Mouse (Mus musculus) G1E-ER4 (cell line): ENCODE results near the gene Mylk. TPM values are rescaled to one million over a fixed set of nuclear protein-coding genes. Genes with fewer than 3 reads are reported as not detected.

ENCODE experiments used
- GATA1 ChIP-seq: IDR thresholded peaks from one replicate; pipeline ENCODE4 v1.8.0; 2012; ENCODE audit warnings: low read length, inconsistent platforms
- polyA plus RNA-seq: library from polyadenylated mRNA; stranded (reverse); fragments of >175 nt; gene quantifications from 2 replicates; pipeline ENCODE4 v1.2.3, GENCODE M21; 2012

The Mylk gene
- polyA plus RNA-seq, 1 experiment, result 0.12 TPM

GRCm38 (mm10) chr16:34963008-34963407, 218.0 kb downstream of the Mylk start:
- TF ChIP-seq GATA1, result no peak

DNA sequence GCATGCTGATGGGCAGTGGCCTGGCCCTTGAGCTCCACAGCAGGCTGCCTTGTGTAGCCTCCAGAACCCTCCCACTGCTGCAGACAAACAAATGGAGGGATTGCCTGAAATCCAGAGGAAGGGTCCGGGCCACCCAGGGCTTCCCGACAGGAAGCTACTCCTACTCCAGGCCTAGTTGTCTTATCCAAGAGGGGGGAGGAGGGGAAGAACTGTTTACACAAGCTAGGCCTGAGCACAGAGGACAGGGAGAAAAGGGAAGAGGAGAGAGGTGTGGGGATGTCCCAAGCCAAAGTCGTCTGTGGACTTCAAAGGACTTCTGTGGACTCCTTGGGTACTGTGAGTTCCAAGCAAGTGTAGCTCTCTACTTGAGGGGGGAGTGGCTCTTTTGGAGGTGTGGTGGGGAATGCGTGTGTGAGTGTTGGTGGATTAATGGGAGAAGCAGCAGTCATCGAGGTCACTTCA, 221.6 kb downstream of the Mylk start:
- no peak for TF ChIP-seq GATA1

GRCm38 (mm10) chr16:34967120-34967800, 222.2 kb downstream of the Mylk start:
- no peak for TF ChIP-seq GATA1

DNA sequence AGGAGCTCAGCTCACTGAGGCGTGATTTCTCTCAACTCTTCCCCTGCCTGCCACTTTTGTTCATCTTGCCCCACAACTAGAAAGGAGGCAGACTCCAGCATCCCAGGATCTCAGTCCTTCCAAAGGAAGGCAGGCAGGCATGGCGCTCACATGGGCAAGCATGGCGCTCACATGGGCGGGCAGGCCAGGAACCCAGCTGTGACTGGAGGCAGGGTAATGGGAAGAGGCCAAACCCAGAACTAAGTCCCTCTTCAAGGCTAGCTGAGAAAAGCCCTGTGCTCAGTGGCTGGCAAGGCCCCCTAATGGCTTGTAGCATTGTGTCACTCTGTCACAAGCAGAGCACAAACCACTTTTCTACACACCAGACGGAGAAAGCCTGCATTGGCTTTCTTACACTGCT, 223.2 kb downstream of the Mylk start:
- no peak for TF ChIP-seq GATA1

- TF ChIP-seq GATA1, result no peak
Measured at GRCm38 (mm10) chr16:34972471-34972870, 227.5 kb downstream of the Mylk start.

DNA sequence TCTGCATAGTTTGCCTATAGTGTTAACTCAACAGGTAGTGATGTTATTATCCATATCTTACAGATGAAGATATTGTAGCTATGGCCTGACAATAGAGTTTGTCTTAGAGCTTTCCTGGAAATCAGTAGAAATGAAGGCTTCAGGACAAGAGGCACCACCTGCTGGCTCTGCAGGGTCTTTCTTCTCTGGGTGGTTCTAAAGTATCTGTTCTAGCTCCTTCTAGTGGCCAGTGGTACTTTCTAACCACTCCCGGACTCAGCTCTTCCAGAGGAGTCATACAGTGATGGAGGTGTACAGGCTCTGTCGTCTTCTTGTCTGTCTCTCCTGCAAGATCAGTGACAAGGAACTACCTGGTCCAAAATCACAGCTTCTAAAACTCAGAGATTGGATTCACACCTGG, 230.5 kb downstream of the Mylk start:
- no peak for TF ChIP-seq GATA1

DNA sequence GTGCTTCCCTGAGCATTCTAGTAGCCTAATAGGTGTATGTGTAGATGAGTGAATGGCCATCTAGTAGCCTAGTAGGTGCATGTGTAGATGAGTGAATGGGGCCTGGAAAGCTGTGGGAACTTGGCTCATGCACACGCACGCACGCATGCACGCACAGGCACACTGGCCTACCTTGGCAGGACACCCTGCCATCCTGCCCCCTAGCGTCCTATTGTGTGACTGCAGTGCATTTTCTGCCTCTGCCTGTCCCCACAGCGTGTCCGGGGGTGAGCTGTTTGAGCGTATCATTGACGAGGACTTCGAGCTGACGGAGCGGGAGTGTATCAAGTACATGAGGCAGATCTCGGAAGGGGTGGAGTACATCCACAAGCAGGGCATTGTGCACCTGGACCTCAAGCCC, 231.6 kb downstream of the Mylk start:
- TF ChIP-seq GATA1, result no peak

GRCm38 (mm10) chr16:34978018-34978417, 233.0 kb downstream of the Mylk start:
- TF ChIP-seq GATA1, result no peak

DNA sequence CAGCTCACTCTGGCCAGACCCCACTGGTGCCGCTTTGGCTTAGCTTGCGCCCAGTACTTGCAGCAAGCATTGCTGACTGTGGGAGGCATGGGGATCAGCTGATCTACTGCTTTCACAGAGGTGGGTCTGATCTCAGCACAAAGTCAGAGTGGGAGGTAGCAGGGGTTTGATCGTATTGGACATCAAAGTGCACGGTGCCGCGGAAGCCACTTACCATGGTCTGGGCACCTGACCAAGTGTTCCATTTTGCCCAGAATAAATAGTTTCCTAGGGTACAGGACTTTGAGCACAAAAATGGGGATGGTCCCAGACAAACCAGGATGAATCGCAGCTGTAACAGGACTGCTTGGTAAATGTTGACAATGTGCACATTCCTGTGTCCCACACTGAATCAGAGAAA, 236.0 kb downstream of the Mylk start:
- TF ChIP-seq GATA1, result no peak

DNA sequence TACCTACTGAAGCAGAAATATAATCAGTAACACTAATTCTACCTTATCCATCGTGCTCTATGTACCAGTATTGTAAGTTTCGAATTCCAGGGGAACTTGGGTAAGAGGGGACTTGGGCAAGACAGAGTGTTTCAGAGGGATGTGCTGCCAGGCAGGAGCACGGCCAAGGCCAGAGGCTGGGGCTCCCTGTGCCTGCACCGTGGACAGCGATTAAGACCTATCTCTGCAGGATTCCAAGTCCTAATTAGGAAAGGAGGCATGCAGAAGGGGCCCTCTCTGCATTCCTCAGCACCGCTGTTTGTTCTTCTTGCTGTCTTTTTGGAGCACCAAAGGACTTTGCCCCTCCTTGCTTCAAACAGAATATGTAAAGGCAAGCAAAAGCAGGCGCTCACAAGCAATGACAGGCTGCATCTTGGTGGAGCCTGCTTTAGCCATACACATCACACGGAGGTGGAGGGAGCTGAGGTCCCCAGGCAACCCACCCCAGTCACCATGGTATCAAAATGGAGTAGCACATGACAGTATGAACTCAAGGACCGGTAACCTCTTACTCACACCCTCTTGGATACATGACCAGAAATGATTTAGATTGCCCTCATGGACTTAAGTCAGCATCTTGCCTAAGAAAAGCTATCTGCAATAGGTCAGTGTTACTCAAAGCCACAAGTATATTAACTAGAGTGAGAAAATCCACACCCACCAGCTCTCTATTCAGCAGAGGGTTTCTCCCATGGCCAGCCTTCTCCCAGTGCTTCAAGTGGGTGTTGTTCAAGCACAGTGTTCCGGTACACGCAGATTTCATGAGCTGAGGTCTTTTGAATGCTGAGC, 239.4 kb downstream of the Mylk start:
- no peak for TF ChIP-seq GATA1

DNA sequence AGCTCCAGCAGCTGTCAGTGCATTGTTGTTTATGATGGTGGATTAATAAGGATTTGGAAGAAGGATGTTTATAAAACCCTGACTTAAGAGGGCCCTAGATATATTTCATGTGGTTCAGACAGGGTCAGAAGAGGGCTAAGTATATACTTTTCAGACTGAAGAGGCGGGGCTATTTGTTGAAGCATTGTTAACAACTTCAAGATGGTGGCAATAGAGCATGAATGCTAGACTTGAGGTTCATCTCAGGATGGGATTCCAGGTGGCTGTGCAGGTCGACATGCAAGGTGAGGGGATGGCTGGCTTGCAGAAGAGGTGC, 240.0 kb downstream of the Mylk start:
- TF ChIP-seq GATA1, result no peak

GRCm38 (mm10) chr16:34986211-34986825, 241.3 kb downstream of the Mylk start:
- no peak for TF ChIP-seq GATA1

GRCm38 (mm10) chr16:34991365-34991764, 246.4 kb downstream of the Mylk start:
- TF ChIP-seq GATA1, result no peak

DNA sequence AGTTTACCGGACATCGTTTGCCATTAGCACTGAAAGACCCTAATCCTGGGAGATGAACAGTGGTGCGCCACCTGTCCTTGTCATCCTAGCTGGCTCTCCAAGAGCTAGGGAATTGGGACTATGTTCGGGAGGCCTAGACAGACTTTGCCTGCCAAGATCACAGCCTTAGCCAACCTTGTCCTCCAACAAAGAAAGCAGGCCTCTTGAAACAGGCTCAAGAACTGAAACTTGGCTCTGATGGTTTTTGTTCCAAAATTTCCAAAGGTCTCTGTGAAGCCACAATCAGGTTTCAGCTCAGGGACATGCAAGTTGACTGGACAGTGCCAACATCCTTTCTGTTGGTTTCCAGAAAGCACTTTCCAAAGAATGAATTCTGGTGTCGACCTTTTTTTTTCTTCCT, 247.8 kb downstream of the Mylk start:
- TF ChIP-seq GATA1, result no peak

GRCm38 (mm10) chr16:34993694-34994330, 248.8 kb downstream of the Mylk start:
- TF ChIP-seq GATA1, result no peak

- no peak for TF ChIP-seq GATA1
Measured at GRCm38 (mm10) chr16:34994641-34995141, 249.7 kb downstream of the Mylk start.

GRCm38 (mm10) chr16:34996133-34996532, 251.1 kb downstream of the Mylk start:
- no peak for TF ChIP-seq GATA1
